Mouse (Mus musculus): Measurements from ENCODE around the gene Gm17657.

The Gm17657 gene

DNA sequence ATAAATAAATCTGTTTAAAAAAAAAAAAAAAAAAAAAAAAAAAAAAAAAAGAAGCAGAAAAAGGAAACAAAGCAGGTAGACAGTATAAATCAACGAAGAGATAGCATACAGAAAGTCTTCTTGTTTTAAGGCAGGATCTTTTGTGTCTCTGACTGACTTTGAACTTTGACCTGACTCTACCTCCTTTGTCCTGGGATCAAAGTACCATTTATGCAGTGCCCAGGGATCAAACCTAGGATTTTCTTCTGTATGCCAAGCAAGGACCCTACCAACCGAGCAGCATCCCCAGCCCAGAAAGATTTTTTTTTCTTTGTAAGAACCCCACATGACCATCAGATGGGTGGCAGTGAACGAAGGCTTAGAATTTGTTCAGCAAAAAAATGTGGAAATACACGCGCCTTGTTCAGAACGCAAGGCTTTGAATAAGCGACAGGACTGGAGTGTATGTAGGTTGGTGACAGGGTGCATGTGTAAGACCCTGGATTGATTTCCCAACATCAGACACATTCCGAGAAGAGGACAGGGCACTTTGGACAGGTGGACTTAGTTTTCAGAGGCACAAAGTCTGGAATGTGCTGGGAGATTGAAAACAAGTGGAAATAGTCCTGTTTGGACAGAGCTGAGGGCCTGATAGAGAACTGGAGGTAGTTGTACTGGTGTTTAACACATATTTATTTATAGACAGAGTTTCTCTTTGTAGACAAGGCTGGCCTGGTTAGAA, 61.0 kb downstream of the Gm17657 start:
- no peak for DNase-seq (ENCODE audit: low spot score in 2 of 2)

DNA sequence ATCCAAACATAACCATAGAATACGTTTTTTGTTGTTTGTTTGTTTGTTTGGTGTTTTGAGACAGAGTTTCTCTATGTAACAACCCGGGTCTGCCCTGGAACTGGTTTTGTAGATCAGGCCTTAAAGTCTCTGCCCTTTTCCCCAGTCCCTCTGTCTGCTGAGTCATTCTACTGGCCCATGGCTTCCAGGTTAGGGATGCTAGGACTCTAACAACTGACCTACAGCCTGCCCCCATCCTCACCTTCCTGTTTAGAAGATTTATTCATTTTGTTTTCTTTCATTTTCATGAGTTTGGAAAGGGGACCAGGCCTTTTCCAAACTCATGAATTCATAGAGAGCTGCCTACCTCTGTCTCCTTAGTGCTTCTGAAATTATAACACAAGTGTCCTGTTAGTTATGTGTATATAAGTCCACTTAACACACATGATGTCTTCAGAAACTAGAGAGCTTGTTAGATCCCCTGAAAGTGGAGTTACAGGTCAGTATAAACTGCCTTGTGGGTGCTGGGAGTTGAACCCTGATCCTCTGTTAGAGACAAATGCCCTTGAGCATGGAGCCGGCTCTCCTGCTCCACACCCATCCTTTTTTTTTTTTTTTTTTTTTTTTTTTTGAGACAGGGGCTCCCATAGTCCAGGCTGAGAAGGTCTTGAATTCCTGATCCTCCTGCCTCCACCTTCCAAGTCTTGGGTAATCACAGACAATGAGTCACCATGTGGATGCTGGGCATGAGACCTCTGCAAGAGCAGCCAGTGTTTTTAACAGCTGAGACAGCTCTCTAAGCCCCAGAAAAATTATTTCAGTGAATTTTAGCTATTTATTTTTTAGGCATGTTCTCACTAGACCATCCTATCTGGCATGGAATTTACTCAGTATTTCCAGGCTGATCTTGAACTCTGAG, 63.9 kb downstream of the Gm17657 start:
- DNase-seq (ENCODE audit: low spot score in 2 of 2), result no peak

DNA sequence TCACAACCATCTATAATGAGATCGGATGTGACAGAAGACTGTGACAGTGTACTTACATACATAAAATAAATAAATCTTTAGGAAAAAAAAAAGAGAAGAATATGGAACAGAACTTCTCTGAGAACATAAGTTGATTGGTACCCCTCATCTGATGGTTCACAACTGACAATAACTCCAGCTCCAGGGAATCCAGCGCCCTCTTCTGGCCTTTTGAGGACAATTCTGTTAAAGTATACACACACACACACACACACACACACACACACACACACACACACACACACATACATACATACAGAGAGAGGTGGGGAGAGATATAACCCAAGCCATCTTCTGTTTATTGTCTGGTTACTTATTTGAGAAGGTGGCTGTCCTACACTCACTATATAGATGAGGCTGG, 65.0 kb downstream of the Gm17657 start:
- no peak for DNase-seq (ENCODE audit: low spot score in 2 of 2)

DNA sequence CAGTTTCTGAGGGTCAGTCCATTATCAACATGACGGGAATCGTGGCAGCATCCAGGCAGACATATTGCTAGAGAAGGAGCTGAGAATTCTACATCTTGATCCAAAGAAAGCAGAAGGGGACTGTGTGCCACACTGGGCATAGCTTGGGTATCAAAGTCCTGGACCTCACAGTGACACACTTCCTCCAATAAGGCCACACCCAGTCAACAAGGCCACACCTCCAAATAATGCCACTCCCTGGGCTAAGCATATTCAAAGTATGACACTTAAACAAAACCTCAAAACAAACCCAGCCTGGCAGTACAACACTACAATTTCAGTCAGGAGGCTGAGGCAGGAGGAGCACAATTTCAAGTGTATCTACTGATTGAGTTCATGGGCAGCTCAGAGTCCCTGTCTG, 66.2 kb downstream of the Gm17657 start:
- no peak for DNase-seq (ENCODE audit: low spot score in 2 of 2)

DNA sequence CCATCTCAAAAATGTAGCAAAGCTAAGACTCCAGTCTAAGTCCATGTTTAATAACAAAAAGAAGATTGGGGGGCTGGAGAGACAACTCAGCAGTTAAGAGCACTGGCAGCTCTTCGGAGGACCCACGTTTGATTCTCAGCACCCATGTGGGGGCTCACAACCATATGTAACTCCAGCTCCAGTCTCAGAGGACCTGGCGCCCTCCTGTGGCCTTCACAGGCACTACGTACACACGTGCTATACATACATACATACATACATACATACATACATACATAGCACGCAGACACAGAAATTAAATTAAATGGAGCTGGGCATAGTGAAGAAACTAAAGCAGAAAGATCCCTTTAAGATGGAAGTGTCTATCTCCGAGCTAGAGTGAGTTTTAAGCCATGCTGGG, 66.8 kb downstream of the Gm17657 start:
- DNase-seq (ENCODE audit: low spot score in 2 of 2), result no peak

DNA sequence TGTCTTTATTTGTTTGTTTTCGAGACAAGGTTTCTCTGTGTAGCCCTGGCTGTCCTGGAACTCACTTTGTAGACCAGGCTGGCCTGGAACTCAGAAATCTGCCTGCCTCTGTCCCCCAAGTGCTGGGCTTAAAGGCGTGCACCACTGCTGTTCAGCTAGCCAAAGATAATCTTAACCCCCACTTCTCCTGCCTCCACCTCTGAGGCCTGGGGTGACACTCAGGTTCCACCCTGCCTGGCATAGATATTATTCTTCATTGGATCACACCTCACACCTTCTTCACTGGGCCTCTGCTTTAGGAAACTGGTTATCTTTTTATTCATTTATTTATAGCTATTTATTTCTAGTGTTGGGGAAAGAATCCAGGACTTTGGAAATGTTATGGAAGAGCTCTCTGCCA, 69.2 kb downstream of the Gm17657 start:
- no peak for DNase-seq (ENCODE audit: low spot score in 2 of 2)

DNA sequence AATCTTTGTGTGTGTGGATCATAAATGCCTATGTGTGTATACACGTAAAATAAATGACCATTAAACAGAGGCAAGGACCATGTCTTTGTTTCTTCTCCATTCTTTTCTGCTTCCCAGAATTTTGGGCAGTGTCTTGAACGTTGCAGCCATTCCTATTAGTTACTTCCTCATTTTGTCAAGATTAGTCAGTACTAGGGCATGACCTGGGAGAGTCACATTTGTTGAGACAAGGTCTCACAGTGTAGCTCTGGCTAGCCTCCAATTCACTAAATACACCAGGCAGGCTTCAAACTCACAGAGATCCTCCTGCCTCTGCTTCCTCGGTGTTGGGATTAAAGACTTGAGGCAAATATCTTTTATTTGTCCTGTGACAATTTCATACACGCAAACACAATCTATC, 71.2 kb downstream of the Gm17657 start:
- DNase-seq (ENCODE audit: low spot score in 2 of 2), result no peak

DNA sequence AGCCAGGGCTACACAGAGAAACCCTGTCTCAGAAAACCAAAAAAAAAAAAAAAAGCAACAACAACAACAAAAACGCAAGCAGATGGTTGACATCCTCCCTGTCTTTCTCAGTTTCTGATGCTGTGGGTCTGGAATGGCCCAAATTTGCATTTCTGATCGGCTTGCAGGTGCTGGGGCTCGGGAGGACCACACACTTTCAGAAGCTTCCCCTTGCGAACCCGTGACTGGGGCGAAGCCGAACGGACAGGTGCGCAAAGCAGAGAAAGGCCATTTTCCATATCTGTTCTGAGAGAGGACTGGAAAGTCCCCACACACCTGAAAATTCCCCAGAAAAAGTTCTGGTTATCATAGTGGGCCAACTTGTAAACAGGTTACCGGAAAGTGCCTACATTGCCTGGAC, 72.1 kb downstream of the Gm17657 start:
- peak in 1 of 2 experiments; percentile 37 for DNase-seq (ENCODE audit: low spot score in 2 of 2)

DNA sequence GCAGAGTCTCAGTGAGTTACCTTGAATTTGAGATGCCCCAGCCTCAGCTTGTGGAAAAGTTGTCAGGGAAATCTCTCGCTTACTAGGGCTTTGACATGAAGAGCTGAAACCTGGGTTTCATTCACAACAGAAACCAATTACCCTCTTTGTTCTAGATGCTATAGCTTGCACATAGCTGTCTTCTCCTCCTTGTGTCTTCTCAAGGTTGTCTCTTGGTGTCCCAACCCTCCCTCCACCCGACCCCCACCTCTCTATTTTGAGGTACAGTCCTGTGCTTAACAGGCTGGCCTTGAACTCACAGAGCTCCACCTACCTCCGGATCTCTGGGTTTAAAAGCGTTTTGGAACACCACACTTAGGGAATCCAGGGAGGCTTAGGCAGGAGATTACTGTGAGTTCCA, 73.0 kb downstream of the Gm17657 start:
- no peak for DNase-seq (ENCODE audit: low spot score in 2 of 2)

DNA sequence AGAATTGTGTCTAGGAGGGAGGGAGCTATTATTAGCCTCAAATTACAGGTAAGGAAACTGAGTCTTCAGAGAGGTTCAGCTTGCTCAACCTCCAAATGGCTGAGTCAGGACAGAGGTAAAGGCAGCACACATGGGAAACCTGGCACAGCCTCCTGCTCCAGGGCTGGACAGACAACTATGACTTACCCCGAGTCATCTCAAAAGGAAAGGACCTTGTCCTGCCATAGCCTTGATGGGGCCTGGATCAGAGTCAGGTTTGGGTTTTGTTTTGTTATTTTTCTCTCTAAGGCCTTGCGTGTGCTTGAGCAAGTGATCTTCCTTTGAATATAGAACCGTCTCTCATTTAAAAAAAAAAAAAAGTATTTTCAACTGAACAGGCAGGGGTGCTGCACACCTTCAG, 74.3 kb downstream of the Gm17657 start:
- DNase-seq (ENCODE audit: low spot score in 2 of 2), result no peak

DNA sequence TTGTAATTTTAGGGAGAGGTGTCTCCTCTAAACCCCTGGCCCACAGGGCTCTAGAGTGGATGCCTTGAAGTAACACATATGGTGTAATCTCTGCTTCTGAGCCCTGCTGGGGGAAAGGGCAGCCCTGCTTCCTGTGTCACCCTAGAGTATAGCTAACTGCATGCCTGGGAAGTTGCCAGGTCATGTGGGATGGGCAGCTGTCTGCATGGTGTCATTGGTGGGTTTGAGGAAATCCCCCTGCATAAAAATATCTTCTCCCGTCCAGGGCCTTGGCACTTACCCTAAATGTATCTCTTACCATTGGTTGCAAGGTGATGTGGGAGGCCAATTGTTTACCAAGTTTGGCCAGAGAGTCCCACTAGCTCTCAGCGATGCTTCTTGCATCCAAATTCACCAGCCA, 75.4 kb downstream of the Gm17657 start:
- no peak for DNase-seq (ENCODE audit: low spot score in 2 of 2)

DNA sequence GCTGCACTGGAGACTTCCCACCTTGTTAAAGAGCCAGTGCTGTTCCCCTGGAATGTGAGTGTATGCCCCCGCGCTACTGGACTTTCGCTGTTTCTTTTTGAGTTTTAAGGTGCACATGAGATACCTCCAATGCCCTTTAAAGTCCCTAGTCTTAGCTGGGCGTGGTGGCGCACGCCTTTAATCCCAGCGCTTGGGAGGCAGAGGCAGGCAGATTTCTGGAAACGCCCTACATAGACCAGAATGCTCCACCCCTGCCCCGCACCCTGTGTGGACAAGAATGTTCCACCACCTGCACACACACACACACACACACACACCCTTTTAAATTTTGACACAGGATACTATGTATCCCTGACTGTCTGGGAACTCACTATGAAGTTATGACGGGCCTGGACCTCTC, 76.0 kb downstream of the Gm17657 start:
- no peak for DNase-seq (ENCODE audit: low spot score in 2 of 2)

Measured in spleen, postnatal 36 days (tissue).